Mouse (Mus musculus) midbrain, embryonic 16.5 days (tissue): Measurements from ENCODE around the gene Bbof1. TPM values are rescaled to one million over a fixed set of nuclear protein-coding genes. Genes with fewer than 3 reads are reported as not detected.
A peak's percentile ranks its signal among the peaks of the same experiment; 100 is the strongest.

Experiments used
- ATAC-seq: fragments of 200-750 bp; cut with Nextera tagmentation; 2 replicates; pipeline ENCODE4 v1.8.0; 2017; ENCODE audit warnings: moderate TSS enrichment
- H3K27ac ChIP-seq: fragments of 300-500 bp; sonication (generic); 2 replicates; pipeline ENCODE4 v1.5.1; 2014; ENCODE audit warnings: mild to moderate bottlenecking, low read length, mixed read lengths
- H3K27me3 ChIP-seq: fragments of 300-500 bp; sonication (generic); 2 replicates; pipeline ENCODE4 v1.6.1; 2014; ENCODE audit warnings: low read depth, low read length, mixed read lengths; ENCODE audit not compliant: control insufficient read depth, insufficient read depth
- H3K36me3 ChIP-seq: fragments of 300-500 bp; sonication (generic); 2 replicates; pipeline ENCODE4 v1.6.1; 2014; ENCODE audit warnings: mild to moderate bottlenecking, low read length, moderate library complexity, mixed read lengths; ENCODE audit not compliant: control insufficient read depth, insufficient read depth
- H3K4me1 ChIP-seq: fragments of 300-500 bp; sonication (generic); 2 replicates; pipeline ENCODE4 v1.6.1; 2014; ENCODE audit warnings: mild to moderate bottlenecking, low read length, mixed read lengths; ENCODE audit not compliant: control insufficient read depth, insufficient read depth
- H3K4me2 ChIP-seq: fragments of 300-500 bp; sonication (generic); 2 replicates; pipeline ENCODE4 v1.6.1; 2014; ENCODE audit warnings: mild to moderate bottlenecking, low read length, mixed read lengths
- H3K4me3 ChIP-seq: fragments of 300-500 bp; sonication (generic); 2 replicates; pipeline ENCODE4 v1.5.1; 2014; ENCODE audit warnings: low read depth, mild to moderate bottlenecking, low read length, moderate library complexity, mixed read lengths
- H3K9ac ChIP-seq: fragments of 300-500 bp; sonication (generic); 2 replicates; pipeline ENCODE4 v1.6.1; 2014; ENCODE audit warnings: low read depth, low read length, mixed read lengths
- H3K9me3 ChIP-seq: fragments of 300-500 bp; sonication (generic); replicated peaks from 2 replicates; pipeline ENCODE4 v1.6.1; 2014; ENCODE audit warnings: mild to moderate bottlenecking, low read length, mixed read lengths; ENCODE audit not compliant: control insufficient read depth, poor library complexity, severe bottlenecking
- WGBS: fragments of 180-500 bp; shearing (Covaris S2); extraction: QIAGEN DNeasy Blood & Tissue Kit; methylation state at CpG from one replicate; pipeline ENCODE4 v1.1.7; 2014; 5-methylcytosine and 5-hydroxymethylcytosine counted together
- polyA plus RNA-seq: library from polyadenylated mRNA; unstranded; fragments of >200 nt; fragmentation: Nextera tagmentation; extraction: Ambion mirVana; gene quantifications from 2 replicates; pipeline ENCODE4 v1.2.1, GENCODE M21; 2015

Bbof1 gene
- polyA plus RNA-seq, 1 experiment from 2014 or later: 4.6 TPM

DNA sequence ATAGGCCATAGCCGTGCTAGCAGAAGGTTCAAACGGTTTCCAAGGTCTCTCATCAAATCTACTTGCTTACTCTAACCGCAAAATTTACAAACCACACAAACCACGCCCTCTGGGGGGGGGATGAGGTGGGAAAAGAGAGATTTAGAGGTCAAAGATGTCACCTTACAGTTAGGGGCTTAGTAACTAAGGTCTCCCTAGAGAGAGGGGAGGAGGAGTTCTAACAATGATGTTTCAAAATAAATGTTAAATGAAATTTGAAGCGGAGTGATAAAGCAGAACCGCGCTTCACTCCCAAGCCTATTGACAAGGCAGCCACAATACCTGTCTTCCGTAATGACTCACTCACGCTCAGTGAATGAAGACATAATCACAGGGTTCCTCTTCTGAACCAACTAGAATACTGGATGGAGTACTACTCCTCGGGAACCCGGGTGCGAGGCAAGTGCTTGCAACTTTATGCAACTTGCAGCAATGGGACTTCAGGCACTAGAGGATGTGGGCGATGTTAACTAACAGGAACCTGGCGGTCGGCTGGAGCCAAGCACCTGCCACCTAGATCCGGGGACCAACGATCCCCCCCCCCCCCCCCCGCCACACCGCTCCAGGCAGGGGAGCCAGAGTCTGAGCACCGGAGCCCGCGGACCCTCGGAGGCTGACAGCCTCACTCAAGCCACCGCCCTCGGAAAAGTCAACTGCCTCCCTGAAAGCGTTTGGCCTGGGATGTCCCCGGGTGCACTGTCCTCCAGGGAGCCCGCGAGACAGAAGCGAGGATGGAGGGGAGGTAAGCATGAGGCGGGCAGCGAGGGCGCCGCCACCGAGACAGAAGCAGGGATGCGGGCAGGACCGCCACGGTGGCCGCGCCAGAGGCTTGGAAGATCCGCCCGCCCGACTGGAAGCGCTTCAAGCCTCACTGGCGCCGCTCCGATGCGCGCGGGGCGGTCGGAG, 725 bp upstream of the Bbof1 start:
- ATAC-seq: peak; percentile 75
- Histone ChIP-seq H3K27me3 (no peaks in the 10 kb centered on the region), H3K9ac (peak overlapping the region; percentile 88), H3K36me3 (no peaks in the 10 kb centered on the region), H3K4me3 (peak overlapping the region; percentile 83), H3K9me3 (no peaks in the 10 kb centered on the region), H3K4me2 (peak overlapping the region; percentile 87), H3K27ac (peak overlapping the region; percentile 94), H3K4me1 (peaks cover 8% of the 10 kb centered on the region; the same call in 1 of the 2 replicates)
- WGBS: 3% methylated on average over 29 of the region's 52 CpGs

DNA sequence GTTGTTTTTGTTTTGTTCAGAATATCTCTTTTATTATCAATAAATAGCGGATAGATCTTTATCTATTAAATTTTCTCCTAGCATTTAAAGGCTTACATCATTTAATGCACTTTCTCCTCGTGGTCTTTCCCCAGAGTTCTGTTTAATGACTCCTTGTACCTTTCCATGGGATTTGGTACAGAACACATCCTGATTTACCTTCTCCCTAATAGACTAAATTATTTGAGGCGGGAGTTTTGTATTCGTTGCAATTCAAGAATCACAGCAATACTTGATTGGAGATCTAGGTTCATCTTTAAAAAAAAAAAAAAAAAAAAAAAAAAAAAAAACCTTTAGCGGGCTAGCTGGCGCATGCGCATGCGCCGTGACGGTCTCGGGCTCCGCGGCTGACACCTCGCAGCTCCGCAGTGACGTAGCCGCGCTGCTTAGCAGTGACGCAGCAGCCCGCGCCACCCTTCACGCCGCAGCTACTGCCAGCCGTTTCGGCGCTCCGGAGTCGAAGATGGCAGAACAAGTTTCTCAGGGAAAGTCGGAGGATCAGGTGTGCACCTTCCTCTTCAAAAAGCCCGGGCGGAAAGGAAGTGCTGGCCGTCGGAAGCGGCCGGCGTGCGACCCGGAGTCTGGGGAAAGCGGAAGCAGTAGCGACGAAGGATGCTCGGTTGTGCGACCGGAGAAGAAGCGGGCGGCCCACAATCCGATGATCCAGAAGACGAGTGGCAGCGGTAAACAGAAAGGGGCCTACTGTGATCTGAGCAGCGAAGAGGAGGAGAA, 8.1 kb downstream of the Bbof1 start, which contains the start of gene Rnf113a2:
Gene Rnf113a2, plus strand, starts transcription at position 363 of the 771 bp plus-strand sequence.
- Histone ChIP-seq H3K27me3 (no peaks in the 10 kb centered on the region), H3K4me1 (peaks cover 8% of the 10 kb centered on the region), H3K4me3 (peak within 1 kb of the TSS; percentile 53), H3K9ac (peak within 1 kb of the TSS; percentile 64), H3K36me3 (no peaks in the 10 kb centered on the region), H3K9me3 (no peaks in the 10 kb centered on the region; the same call in 1 of the 2 replicates), H3K27ac (peak within 1 kb of the TSS; percentile 85), H3K4me2 (peak within 1 kb of the TSS; percentile 89)
- peak; percentile 92 for ATAC-seq
- WGBS: 3% methylated on average over 50 of the region's 50 CpGs

DNA sequence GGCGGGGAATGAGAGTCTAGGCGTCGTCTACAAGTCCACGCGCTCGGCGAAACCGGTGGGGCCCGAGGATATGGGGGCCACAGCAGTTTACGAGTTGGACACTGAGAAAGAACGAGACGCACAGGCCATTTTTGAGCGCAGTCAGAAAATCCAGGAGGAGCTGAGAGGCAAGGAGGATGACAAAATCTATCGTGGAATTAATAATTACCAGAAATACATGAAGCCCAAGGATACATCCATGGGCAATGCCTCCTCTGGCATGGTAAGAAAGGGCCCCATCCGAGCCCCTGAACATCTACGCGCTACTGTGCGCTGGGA, 8.7 kb downstream of the Bbof1 start:
- H3K4me3 ChIP-seq: peak overlapping the region; percentile 53
- no peaks in the 10 kb centered on the region; the same call in 1 of the 2 replicates for H3K9me3 ChIP-seq
- H3K4me1 ChIP-seq: peaks cover 8% of the 10 kb centered on the region
- H3K9ac ChIP-seq: peak overlapping the region; percentile 64
- no peak; the same call in 1 of the 2 replicates for ATAC-seq
- H3K4me2 ChIP-seq: peak overlapping the region; percentile 89
- H3K36me3 ChIP-seq: no peaks in the 10 kb centered on the region
- H3K27me3 ChIP-seq: no peaks in the 10 kb centered on the region
- WGBS: 35% methylated on average over 18 of the region's 18 CpGs
- peak overlapping the region; percentile 85 for H3K27ac ChIP-seq

DNA sequence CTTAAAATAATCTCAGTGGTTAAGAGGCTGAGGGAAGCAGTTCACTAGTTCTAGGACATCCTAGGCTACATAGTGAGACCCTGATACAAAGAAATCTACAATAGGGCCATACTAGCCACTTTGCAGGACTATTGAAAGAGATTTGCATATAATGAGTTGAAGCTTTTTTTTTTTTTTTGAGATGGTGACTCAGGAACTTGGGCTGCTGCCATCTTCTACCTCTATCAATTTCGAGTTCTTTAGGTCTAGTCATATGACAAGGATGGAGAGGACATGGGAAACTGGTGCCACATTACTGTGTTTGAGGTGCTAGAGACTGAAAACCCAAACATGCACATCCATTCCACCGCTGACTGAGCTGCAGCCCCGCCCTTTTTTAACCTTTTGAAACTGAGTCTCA, 15.1 kb downstream of the Bbof1 start:
- Histone ChIP-seq H3K9me3 (no peaks in the 10 kb centered on the region), H3K4me2 (no peak overlapping the region), H3K27me3 (no peaks in the 10 kb centered on the region), H3K4me1 (no peaks in the 10 kb centered on the region), H3K36me3 (no peaks in the 10 kb centered on the region), H3K27ac (no peak overlapping the region), H3K9ac (no peak overlapping the region), H3K4me3 (no peak overlapping the region)
- 63% methylated on average over 3 of the region's 3 CpGs for WGBS
- ATAC-seq: no peak

DNA sequence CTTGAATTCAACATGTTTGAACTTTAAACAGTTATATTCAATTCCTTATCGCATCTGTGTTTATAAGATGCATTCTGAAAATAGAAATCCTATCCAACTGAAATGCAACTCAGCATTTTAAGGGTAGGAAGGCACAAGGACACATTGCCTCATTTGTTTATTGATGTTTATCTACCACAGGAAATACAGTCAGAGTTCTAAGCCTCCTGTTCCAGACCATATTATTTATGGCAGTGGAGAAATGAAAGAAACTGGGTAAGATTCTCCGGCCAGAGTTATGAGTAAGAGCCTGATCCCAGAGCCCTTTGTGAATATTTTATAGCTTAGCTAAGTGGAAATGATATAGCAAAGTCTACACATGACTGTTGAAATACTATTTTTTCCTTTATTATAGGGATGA, 21.0 kb downstream of the Bbof1 start:
- WGBS: 93% methylated on average over 2 of the region's 2 CpGs

DNA sequence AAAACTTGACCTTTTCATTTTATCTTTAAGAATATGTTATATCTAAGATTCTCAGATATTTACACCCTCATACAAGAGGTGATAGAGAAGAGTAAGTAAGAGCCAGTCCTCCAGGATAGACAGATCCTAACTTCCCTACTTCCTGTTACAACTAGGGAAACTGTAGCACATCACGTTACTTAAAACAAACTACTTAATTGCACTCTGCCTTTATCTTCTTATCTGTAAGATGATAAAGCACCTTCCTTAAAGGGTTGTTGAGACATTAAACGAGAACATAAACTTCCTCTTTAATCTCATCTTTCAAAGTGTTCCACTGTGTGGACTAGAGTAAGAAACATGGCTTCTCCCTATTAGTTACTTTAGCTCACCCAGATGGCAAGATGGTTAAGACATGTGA, 29.8 kb downstream of the Bbof1 start:
- WGBS: 85% methylated on average over 2 of the region's 2 CpGs
- no peak for ATAC-seq
- H3K9me3 ChIP-seq: no peaks in the 10 kb centered on the region
- no peak overlapping the region for H3K9ac ChIP-seq
- no peaks in the 10 kb centered on the region for H3K27me3 ChIP-seq
- no peak overlapping the region for H3K4me3 ChIP-seq
- H3K4me1 ChIP-seq: no peaks in the 10 kb centered on the region
- H3K4me2 ChIP-seq: no peak overlapping the region
- peaks cover 5% of the 10 kb centered on the region; the same call in 1 of the 2 replicates for H3K36me3 ChIP-seq
- no peak overlapping the region for H3K27ac ChIP-seq

More for the DNA sequence above, 21.0 kb downstream of the Bbof1 start:
- Histone ChIP-seq H3K4me1 (no peaks in the 10 kb centered on the region), H3K4me3 (no peak overlapping the region), H3K27me3 (no peaks in the 10 kb centered on the region), H3K36me3 (peaks cover 9% of the 10 kb centered on the region), H3K4me2 (no peak overlapping the region), H3K9ac (no peak overlapping the region), H3K9me3 (no peaks in the 10 kb centered on the region), H3K27ac (no peak overlapping the region)
- ATAC-seq: no peak

DNA sequence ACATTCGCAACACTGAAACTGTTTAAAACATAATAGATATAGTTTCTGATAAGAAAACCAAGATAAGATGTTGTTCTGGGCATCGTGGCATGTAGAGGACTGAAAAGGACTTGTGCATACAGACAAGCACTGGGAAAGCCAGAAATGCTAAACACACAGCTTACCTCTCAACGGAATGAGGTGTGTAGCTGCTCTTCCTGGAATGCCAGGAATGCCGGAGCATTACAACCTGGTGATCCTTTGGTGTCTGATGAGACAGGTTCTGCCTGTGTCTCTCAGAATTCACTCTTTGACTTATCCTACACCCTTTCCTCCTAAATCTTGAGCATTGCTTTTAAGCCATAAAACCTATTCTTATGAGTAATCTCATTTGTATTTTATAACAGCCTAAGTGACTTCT, 33.7 kb downstream of the Bbof1 start:
- Histone ChIP-seq H3K9me3 (no peaks in the 10 kb centered on the region), H3K4me2 (no peak overlapping the region), H3K4me1 (no peaks in the 10 kb centered on the region), H3K27me3 (no peaks in the 10 kb centered on the region; the same call in 1 of the 2 replicates), H3K27ac (no peak overlapping the region), H3K9ac (no peak overlapping the region), H3K36me3 (peaks cover 5% of the 10 kb centered on the region; the same call in 1 of the 2 replicates), H3K4me3 (no peak overlapping the region)
- no peak for ATAC-seq
- WGBS: 80% methylated on average over 4 of the region's 4 CpGs

DNA sequence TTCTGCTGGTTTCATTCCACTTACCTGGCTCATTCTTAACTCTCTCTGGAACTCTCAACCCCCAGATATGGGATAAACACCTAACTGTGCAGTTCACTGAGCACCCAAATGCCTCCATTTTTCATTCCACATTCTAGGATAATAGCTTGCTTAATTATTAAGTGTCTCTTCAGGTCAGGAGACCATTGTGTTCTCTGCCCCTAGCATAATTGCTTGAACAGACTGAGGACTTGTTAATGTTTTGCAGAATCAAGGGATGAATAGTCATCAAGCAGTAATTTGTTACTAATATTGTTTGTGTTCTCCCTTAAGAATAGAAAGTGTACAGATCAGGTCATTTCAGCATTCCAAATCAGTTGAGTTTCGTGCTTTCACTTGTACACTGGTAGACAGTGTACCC, 38.5 kb downstream of the Bbof1 start:
- peaks cover 16% of the 10 kb centered on the region for H3K4me1 ChIP-seq
- ATAC-seq: no peak
- H3K9me3 ChIP-seq: no peaks in the 10 kb centered on the region
- H3K36me3 ChIP-seq: no peaks in the 10 kb centered on the region
- H3K4me3 ChIP-seq: no peak overlapping the region
- H3K27me3 ChIP-seq: no peaks in the 10 kb centered on the region; the same call in 1 of the 2 replicates
- H3K9ac ChIP-seq: no peak overlapping the region
- no peak overlapping the region for H3K27ac ChIP-seq
- H3K4me2 ChIP-seq: no peak overlapping the region
- WGBS: 71% methylated on average over 1 of the region's 1 CpGs
